Mouse (Mus musculus): ENCODE data around the gene Lipo3. TPM values are rescaled to one million over a fixed set of nuclear protein-coding genes. Genes with fewer than 3 reads are reported as not detected.

The Lipo3 gene
- 4.3 to 5.0 TPM (median 4.9 TPM) in 4 replicates for total RNA-seq (2023)

DNA sequence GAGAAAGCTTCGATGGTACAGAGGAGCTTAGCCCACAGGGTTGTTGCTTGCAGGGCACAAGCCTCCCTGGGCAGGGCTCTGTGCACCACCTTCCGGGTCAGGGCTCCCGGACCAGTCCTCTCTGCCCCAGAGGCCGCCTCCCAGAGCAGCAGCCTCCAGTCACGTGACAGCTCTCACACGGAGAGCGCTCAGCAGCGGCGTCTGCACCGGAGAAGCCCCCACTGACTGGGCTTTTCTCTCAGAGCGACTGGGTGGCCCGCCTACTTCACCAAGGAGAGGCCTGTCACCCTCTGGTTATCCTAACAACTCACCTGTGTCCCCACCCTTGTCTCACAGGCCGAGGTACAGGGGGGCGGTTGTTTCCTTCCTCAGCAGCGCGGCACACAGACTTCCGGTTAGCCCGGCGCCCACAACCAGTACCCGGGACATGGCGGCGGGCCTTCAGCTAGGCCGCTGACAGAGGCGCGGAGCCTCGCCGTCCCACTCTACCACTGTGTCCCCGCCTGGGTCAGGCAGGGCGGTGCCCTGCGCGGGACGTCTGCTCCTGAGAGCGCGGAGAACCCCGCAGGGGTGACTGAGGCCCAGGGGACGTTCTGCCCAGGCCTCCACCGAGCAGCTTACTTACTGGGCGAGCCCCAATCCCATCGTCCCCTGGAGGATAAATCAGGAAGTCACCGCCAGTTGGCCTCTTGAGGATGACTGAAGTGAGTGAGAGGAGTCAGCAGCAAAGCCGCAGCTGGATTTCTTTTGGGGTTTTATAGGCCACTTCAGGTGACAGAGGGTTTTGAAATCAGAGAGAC is at the start of gene Lipo3:
Lipo3 (minus strand) TSS at position 665 of the 800 bp plus-strand sequence.

DNA sequence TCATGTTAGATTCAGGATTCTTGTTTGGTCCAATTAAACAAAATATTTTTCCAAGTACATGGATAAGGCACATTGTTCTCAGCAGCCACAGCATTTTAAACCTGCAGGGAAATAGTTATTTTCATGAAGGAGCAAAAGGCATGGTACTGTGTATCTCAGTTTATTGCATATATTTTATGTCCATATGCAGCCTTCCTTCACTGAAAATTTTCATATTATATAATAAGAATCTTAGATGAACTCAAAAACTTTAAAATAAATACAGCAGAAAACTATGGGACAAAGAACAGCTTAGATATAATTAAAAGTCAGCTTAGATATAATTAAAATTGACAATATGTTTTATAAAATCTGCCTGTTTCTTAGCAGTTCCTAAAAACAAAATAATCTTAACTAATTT is 25.6 kb upstream of the Lipo3 start, which contains the start of gene Lipo1:
Lipo1 (minus strand) TSS at position 101 of the 400 bp plus-strand sequence.

DNA sequence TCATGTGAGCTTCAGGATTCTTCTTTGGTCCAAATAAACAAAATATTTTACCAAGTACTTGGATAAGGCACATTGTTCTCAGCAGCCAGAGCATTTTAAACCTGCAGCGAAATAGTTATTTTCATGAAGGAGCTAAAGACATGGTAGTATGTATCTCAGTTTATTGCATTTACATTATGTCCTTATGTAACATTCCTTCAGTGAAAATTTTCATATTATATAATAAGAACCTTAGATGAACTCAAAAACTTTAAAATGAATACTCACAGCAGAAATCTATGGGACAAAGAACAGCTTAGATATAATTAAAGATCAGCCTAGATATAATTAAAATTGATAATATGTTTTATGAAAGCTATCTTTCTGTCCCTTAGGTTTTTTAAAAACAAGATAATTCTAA is 10.5 kb downstream of the Lipo3 start, which contains the start of gene Lipo2:
Lipo2 (minus strand) TSS at position 101 of the 400 bp plus-strand sequence.

DNA sequence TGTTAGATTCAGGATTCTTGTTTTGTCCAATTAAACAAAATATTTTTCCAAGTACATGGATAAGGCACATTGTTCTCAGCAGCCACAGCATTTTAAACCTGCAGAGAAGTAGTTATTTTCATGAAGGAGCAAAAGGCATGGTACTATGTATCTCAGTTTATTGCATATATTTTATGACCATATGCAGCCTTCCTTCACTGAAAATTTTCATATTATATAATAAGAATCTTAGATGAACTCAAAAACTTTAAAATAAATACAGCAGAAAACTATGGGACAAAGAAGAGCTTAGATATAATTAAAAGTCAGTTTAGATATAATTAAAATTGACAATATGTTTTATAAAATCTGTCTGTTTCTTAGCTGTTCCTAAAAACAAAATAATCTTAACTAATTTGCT is 136.6 kb downstream of the Lipo3 start, which contains the start of gene Gm8978:
Gm8978 (minus strand) TSS at position 101 of the 400 bp plus-strand sequence.

DNA sequence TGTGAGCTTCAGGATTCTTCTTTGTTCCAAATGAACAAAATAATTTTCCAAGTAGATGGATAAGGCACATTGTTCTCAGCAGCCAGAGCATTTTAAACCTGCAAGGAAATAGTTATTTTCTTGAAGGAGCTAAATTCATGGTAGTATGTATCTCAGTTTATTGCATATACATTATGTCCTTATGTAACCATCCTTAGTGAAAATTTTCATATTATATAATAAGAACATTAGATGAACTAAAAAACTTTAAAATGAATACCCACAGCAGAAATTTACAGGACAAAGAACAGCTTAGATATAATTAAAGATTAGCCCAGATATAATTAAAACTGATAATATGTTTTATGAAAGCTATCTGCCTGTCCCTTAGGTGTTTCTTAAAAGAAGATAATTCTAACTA is 244.1 kb downstream of the Lipo3 start, which contains the start of gene Lipo4:
Lipo4 (minus strand) TSS at position 101 of the 400 bp plus-strand sequence.

Other genes starting within 250 kb of the Lipo3 start
- gene Lipo4, start 244.2 kb downstream of the Lipo3 start, total RNA-seq (2023): 0.26 to 0.31 TPM in 2 of 4 replicates, not detected in the others
- not detected in 4 replicates for gene Gm8978, start 136.7 kb downstream of the Lipo3 start, total RNA-seq (2023)
- 0.34 TPM in 1 of 4 replicates, not detected in the others for gene Lipo2, start 10.6 kb downstream of the Lipo3 start, total RNA-seq (2023)
- gene Lipo1, start 25.5 kb upstream of the Lipo3 start, total RNA-seq (2023): not detected in 4 replicates
- gene Lipf, start 199.2 kb upstream of the Lipo3 start, total RNA-seq (2023): not detected in 4 replicates
- gene Lipk, start 246.3 kb upstream of the Lipo3 start, total RNA-seq (2023): not detected in 4 replicates